Mouse (Mus musculus) kidney, postnatal 4 days (tissue): ENCODE measurements around the gene Pole2.
"Not testable (repeated sequence)": the region's sequence is repeated elsewhere in the genome, so short reads cannot be mapped to it uniquely, and the experiment has no call there.

ENCODE experiments used
- DNase-seq, 2 experiments: peaks; one replicate each; pipeline ENCODE4 v3.0.0; 2021; ENCODE audit warnings: mixed read lengths in 2 of 2

Gene Pole2

GRCm38 (mm10) chr12:69177526-69177925, 50.5 kb downstream of the Pole2 start:
- no peak for DNase-seq

GRCm38 (mm10) chr12:69175975-69176374, 52.0 kb downstream of the Pole2 start:
- DNase-seq = no peak

GRCm38 (mm10) chr12:69171307-69171706, 56.7 kb downstream of the Pole2 start:
- DNase-seq = no peak

- DNase-seq = peak; percentile 91 to 93
Measured at GRCm38 (mm10) chr12:69168461-69169106, 59.4 kb downstream of the Pole2 start, which contains the start of gene Lrr1. TSS of gene Lrr1 (plus strand) at chr12:69168814.

GRCm38 (mm10) chr12:69167656-69168460, 60.1 kb downstream of the Pole2 start:
- DNase-seq = no peak

GRCm38 (mm10) chr12:69166861-69167581, 61.0 kb downstream of the Pole2 start:
- DNase-seq = not testable (repeated sequence)

GRCm38 (mm10) chr12:69164904-69165303, 63.1 kb downstream of the Pole2 start:
- DNase-seq = no peak

- not testable (repeated sequence) for DNase-seq
Measured at GRCm38 (mm10) chr12:69163586-69163985, 64.4 kb downstream of the Pole2 start.

GRCm38 (mm10) chr12:69160677-69161076, 67.3 kb downstream of the Pole2 start:
- DNase-seq = not testable (repeated sequence)

GRCm38 (mm10) chr12:69159578-69159940, 68.4 kb downstream of the Pole2 start:
- peak; percentile 14 to 44 for DNase-seq

- peak; percentile 96 to 98 for DNase-seq
Measured at GRCm38 (mm10) chr12:69158765-69159577, 69.0 kb downstream of the Pole2 start, which contains the start of gene Rps29. TSS of gene Rps29 (minus strand) at chr12:69159186.

- DNase-seq = no peak
Measured at GRCm38 (mm10) chr12:69158366-69158764, 69.6 kb downstream of the Pole2 start.

- no peak for DNase-seq
Measured at GRCm38 (mm10) chr12:69157107-69157506, 70.9 kb downstream of the Pole2 start.

GRCm38 (mm10) chr12:69156436-69156835, 71.6 kb downstream of the Pole2 start:
- DNase-seq = no peak

GRCm38 (mm10) chr12:69155923-69156322, 72.1 kb downstream of the Pole2 start:
- no peak for DNase-seq
